Mouse (Mus musculus) limb, embryonic 14.5 days (tissue): ENCODE results near the gene Lif. TPM values are rescaled to one million over a fixed set of nuclear protein-coding genes. Genes with fewer than 3 reads are reported as not detected.

Experiments
- ATAC-seq: fragments of 200-750 bp; cut with Nextera tagmentation; 2 replicates; pipeline ENCODE4 v1.8.0; 2017; ENCODE audit warnings: low read depth, moderate number of reproducible peaks, moderate TSS enrichment; ENCODE audit not compliant: low FRiP score
- DNase-seq: peaks from one replicate; pipeline ENCODE4 v3.0.0-alpha.2; 2015; ENCODE audit warnings: low spot score
- H3K27ac ChIP-seq: fragments of 300-500 bp; sonication (generic); replicated peaks from 2 replicates; pipeline ENCODE4 v1.5.1; 2014; ENCODE audit warnings: low read depth, mild to moderate bottlenecking, low read length, moderate library complexity, mixed read lengths
- H3K27me3 ChIP-seq: fragments of 300-500 bp; sonication (generic); 2 replicates; pipeline ENCODE4 v1.6.1; 2014; ENCODE audit warnings: low read length, mixed read lengths; ENCODE audit not compliant: control insufficient read depth, insufficient read depth
- H3K36me3 ChIP-seq: fragments of 300-500 bp; sonication (generic); 2 replicates; pipeline ENCODE4 v1.6.1; 2014; ENCODE audit warnings: mild to moderate bottlenecking, low read length, moderate library complexity, mixed read lengths; ENCODE audit not compliant: control insufficient read depth, insufficient read depth
- H3K4me1 ChIP-seq: fragments of 300-500 bp; sonication (generic); 2 replicates; pipeline ENCODE4 v1.6.1; 2014; ENCODE audit warnings: antibody characterized with exemption, low read length, mixed read lengths; ENCODE audit not compliant: control insufficient read depth, insufficient read depth
- H3K4me2 ChIP-seq: fragments of 300-500 bp; sonication (generic); replicated peaks from 2 replicates; pipeline ENCODE4 v1.6.1; 2014; ENCODE audit warnings: low read depth, mild to moderate bottlenecking, low read length, moderate library complexity; ENCODE audit not compliant: severe bottlenecking
- H3K4me3 ChIP-seq: fragments of 300-500 bp; sonication (generic); replicated peaks from 2 replicates; pipeline ENCODE4 v1.5.1; 2014; ENCODE audit warnings: low read length
- H3K9ac ChIP-seq: fragments of 300-500 bp; sonication (generic); 2 replicates; pipeline ENCODE4 v1.6.1; 2014; ENCODE audit warnings: mild to moderate bottlenecking, low read depth, low read length, moderate library complexity; ENCODE audit not compliant: severe bottlenecking
- H3K9me3 ChIP-seq: fragments of 300-500 bp; sonication (generic); 2 replicates; pipeline ENCODE4 v1.6.1; 2016; ENCODE audit warnings: low read length; ENCODE audit not compliant: control insufficient read depth
- POLR2A ChIP-seq: fragments of 200-500 bp; IDR thresholded peaks from 2 replicates; pipeline ENCODE4 v1.8.0; 2012; ENCODE audit warnings: inconsistent platforms, mild to moderate bottlenecking, moderate library complexity, borderline replicate concordance; ENCODE audit not compliant: insufficient read depth, insufficient read length; ENCODE audit errors: extremely low read depth
- WGBS: fragments of 180-500 bp; shearing (Covaris S2); extraction: QIAGEN DNeasy Blood & Tissue Kit; methylation state at CpG from one replicate; pipeline ENCODE4 v1.1.7; 2014; 5-methylcytosine and 5-hydroxymethylcytosine counted together
- polyA plus RNA-seq, 2 experiments: library from polyadenylated mRNA; depleted of rRNA in 1 of 2; stranded (reverse) in 1 of 2; unstranded in 1 of 2; fragments of >200 nt; fragmentation: Nextera tagmentation in 1 of 2; extraction: Ambion mirVana in 1 of 2; gene quantifications; 2 replicates each; pipeline versions ENCODE4 v1.2.1 to v1.2.3; 2012 to 2014

Gene Lif
- polyA plus RNA-seq, 2 experiments = 0.50 to 0.89 TPM

DNA sequence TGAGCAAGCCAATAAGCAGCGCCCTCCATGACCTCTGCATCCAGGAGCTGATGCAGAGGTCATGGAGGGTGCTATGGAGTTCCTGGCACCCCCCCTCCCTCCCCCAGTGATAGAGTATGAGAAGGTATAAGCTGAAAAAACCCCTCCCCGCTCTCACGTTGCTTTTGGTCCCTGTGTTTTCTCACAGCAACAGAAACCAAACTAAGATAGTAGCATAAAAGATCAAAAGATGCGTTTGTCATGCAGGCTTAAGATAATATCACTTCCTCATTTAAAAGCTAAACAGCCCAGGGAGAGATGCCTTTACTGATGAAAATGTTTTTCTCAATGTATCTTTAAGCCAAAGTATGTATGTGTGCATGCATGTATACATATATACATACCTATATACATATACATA lies 10.7 kb upstream of the Lif start:
- DNase-seq (no peak), ATAC-seq (no peak)
- Histone ChIP-seq H3K27me3 (no peaks in the 10 kb centered on the region), H3K9ac (no peak overlapping the region), H3K27ac (no peak overlapping the region), H3K4me3 (no peak overlapping the region), H3K9me3 (no peaks in the 10 kb centered on the region), H3K36me3 (no peaks in the 10 kb centered on the region), H3K4me1 (no peaks in the 10 kb centered on the region), H3K4me2 (no peak overlapping the region)
- 55% methylated on average over 4 of the region's 4 CpGs for WGBS
- no peak for TF ChIP-seq POLR2A

GRCm38 (mm10) chr11:4247201-4247959 lies 10.0 kb upstream of the Lif start:
- Histone ChIP-seq H3K9ac (no peak overlapping the region), H3K27ac (no peak overlapping the region), H3K9me3 (no peaks in the 10 kb centered on the region), H3K4me3 (no peak overlapping the region), H3K36me3 (no peaks in the 10 kb centered on the region), H3K4me2 (no peak overlapping the region), H3K4me1 (no peaks in the 10 kb centered on the region), H3K27me3 (no peaks in the 10 kb centered on the region)
- 71% methylated on average over 14 of the region's 14 CpGs for WGBS
- ATAC-seq (no peak), DNase-seq (no peak)
- TF ChIP-seq POLR2A = no peak

DNA sequence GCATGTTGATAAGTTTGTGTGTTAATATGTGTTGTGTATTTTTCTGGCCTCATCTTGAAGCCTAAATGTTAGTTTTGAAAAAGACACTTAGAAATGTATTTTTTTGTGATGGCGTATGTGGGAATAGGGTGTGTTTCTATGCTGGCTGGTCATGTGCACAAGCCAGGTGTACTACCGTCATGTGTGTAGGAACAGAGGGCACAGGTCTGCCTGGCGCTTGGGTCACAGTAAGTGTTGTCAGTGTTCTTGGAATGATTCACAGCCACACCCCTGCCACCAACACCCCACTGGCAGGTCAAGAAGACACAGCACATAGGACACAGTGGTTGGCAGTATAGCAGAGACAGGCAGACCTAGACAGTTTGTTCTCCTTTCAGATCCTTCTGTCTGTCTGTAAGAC lies 8.2 kb upstream of the Lif start:
- WGBS = 98% methylated on average over 3 of the region's 3 CpGs
- no peaks in the 10 kb centered on the region for H3K27me3 ChIP-seq
- H3K9me3 ChIP-seq = no peaks in the 10 kb centered on the region
- H3K27ac ChIP-seq = no peak overlapping the region
- DNase-seq (no peak), ATAC-seq (no peak)
- no peak overlapping the region for H3K4me2 ChIP-seq
- no peak for TF ChIP-seq POLR2A
- H3K4me1 ChIP-seq = no peaks in the 10 kb centered on the region
- no peak overlapping the region for H3K4me3 ChIP-seq
- H3K9ac ChIP-seq = no peak overlapping the region
- no peaks in the 10 kb centered on the region for H3K36me3 ChIP-seq

DNA sequence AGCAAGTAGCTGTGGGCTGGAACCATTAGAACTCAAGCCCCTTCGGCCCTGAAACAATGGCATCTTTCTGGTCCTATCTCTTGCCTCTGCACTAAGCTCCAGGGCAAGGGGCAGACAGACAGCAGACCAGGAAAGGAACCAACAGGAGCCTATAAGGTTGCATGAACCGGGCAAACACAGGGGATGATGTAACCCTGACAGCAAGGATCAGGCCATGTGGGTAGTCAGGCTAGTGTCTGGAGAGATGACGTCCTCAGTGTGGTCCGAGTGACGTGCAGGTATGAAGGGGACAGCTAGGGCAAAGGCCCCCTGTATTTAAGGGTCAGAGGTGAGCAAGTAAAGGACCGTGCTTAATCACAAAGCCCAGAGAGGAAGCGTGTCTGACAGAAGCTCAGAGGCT lies 7.1 kb upstream of the Lif start:
- H3K27me3 ChIP-seq = no peaks in the 10 kb centered on the region
- H3K4me1 ChIP-seq = no peaks in the 10 kb centered on the region
- 69% methylated on average over 7 of the region's 7 CpGs for WGBS
- no peaks in the 10 kb centered on the region for H3K9me3 ChIP-seq
- no peak for DNase-seq
- no peak overlapping the region for H3K4me3 ChIP-seq
- no peak for ATAC-seq
- no peak overlapping the region for H3K27ac ChIP-seq
- H3K36me3 ChIP-seq = no peaks in the 10 kb centered on the region
- H3K9ac ChIP-seq = no peak overlapping the region
- no peak for TF ChIP-seq POLR2A
- H3K4me2 ChIP-seq = no peak overlapping the region

- no peak for ATAC-seq
Observed at GRCm38 (mm10) chr11:4251376-4251775, 6.0 kb upstream of the Lif start.

GRCm38 (mm10) chr11:4252886-4253285 lies 4.5 kb upstream of the Lif start:
- WGBS = 74% methylated on average over 2 of the region's 2 CpGs
- Histone ChIP-seq H3K9ac (no peak overlapping the region), H3K4me2 (no peak overlapping the region), H3K9me3 (no peaks in the 10 kb centered on the region), H3K27ac (no peak overlapping the region), H3K4me3 (no peak overlapping the region), H3K27me3 (no peaks in the 10 kb centered on the region), H3K36me3 (no peaks in the 10 kb centered on the region), H3K4me1 (no peaks in the 10 kb centered on the region)
- no peak for TF ChIP-seq POLR2A
- no peak for DNase-seq
- ATAC-seq = no peak

More at GRCm38 (mm10) chr11:4251376-4251775, 6.0 kb upstream of the Lif start:
- 83% methylated on average over 3 of the region's 3 CpGs for WGBS
- no peak for DNase-seq
- Histone ChIP-seq H3K4me3 (no peak overlapping the region), H3K27ac (no peak overlapping the region), H3K9ac (no peak overlapping the region), H3K27me3 (no peaks in the 10 kb centered on the region), H3K4me1 (no peaks in the 10 kb centered on the region), H3K4me2 (no peak overlapping the region), H3K9me3 (no peaks in the 10 kb centered on the region), H3K36me3 (no peaks in the 10 kb centered on the region)
- no peak for TF ChIP-seq POLR2A
